ENCODE assay signal across 7 mouse cellular contexts in genomic region chr7:28382981-28383396, GRCm38 (mm10). TPM values are rescaled to one million over a fixed set of nuclear protein-coding genes. Genes with fewer than 3 reads are reported as not detected.
DNase-seq lines count a peak whose midpoint lies in the region; ATAC-seq and TF ChIP-seq lines count a peak whose summit lies in the region.

No protein-coding gene starts in this region.

- H3K27me3 ChIP-seq in intestine, embryonic 15.5 days (replicated peaks): no peaks in the 10 kb centered on the region
- H3K27me3 ChIP-seq in limb, embryonic 14.5 days (ENCODE audit: control insufficient read depth, insufficient read depth, low read length): no peaks in the 10 kb centered on the region

- H3K9ac ChIP-seq in intestine, embryonic 15.5 days: no peak overlapping the region
- no peak overlapping the region for H3K9ac ChIP-seq in limb, embryonic 14.5 days (ENCODE audit: low read depth, low read length, severe bottlenecking)

- ATAC-seq in intestine, embryonic 15.5 days: peak; percentile 68
- ATAC-seq in limb, embryonic 14.5 days (ENCODE audit: low FRiP score, low read depth): no peak

- H3K4me3 ChIP-seq in intestine, embryonic 15.5 days (replicated peaks): peak overlapping the region; percentile 6; the same call in 1 of the 2 replicates
- H3K4me3 ChIP-seq in limb, embryonic 14.5 days (replicated peaks; ENCODE audit: low read length): no peak overlapping the region

- no peak for TF ChIP-seq POLR2A in limb, embryonic 14.5 days (IDR thresholded peaks at IDR 0.05; ENCODE audit: borderline replicate concordance, extremely low read depth, insufficient read depth, insufficient read length)

- DNase-seq in CD4-positive, CD25-positive, alpha-beta regulatory T cell, adult 2 months (ENCODE audit: low read depth, low spot score): peak; percentile 91
- DNase-seq in Muller cell, postnatal 12 days (ENCODE audit: inconsistent ontology term): peak; percentile 50
- peak; percentile 71 for DNase-seq in fibroblast of lung, adult 2 months (ENCODE audit: low read depth)
- no peak for DNase-seq in limb, embryonic 14.5 days (ENCODE audit: low spot score)
- DNase-seq in natural killer cell, adult 2 months (ENCODE audit: low spot score in 2 of 2): peak; percentile 94 to 95
- DNase-seq in yolk sac, embryonic 10.5 days (ENCODE audit: low spot score): peak; percentile 82

- H3K36me3 ChIP-seq in intestine, embryonic 15.5 days: 0 out of 2 replicates have a peak, but pooled peaks cover 3% of the 10 kb centered on the region
- peaks cover 7% of the 10 kb centered on the region; the same call in 1 of the 2 replicates for H3K36me3 ChIP-seq in limb, embryonic 14.5 days (ENCODE audit: control insufficient read depth, insufficient read depth, low read length)

- H3K27ac ChIP-seq in intestine, embryonic 15.5 days: peak overlapping the region; percentile 98
- H3K27ac ChIP-seq in limb, embryonic 14.5 days (replicated peaks; ENCODE audit: low read depth, low read length): peak overlapping the region; percentile 10; the same call in 1 of the 2 replicates

- no peaks in the 10 kb centered on the region for H3K9me3 ChIP-seq in intestine, embryonic 15.5 days
- no peaks in the 10 kb centered on the region for H3K9me3 ChIP-seq in limb, embryonic 14.5 days (ENCODE audit: control insufficient read depth, low read length)

- H3K4me1 ChIP-seq in intestine, embryonic 15.5 days (replicated peaks): peaks cover 45% of the 10 kb centered on the region
- peaks cover 48% of the 10 kb centered on the region for H3K4me1 ChIP-seq in limb, embryonic 14.5 days (ENCODE audit: control insufficient read depth, insufficient read depth, low read length)

- H3K4me2 ChIP-seq in intestine, embryonic 15.5 days (replicated peaks): peak overlapping the region; percentile 71
- H3K4me2 ChIP-seq in limb, embryonic 14.5 days (replicated peaks; ENCODE audit: low read depth, low read length, severe bottlenecking): 0 out of 2 replicates have a peak overlapping the region, but pooled peaks have one; percentile 4

- WGBS in intestine, embryonic 15.5 days: 36% methylated on average over 11 of the region's 11 CpGs
- WGBS in limb, embryonic 14.5 days: 63% methylated on average over 11 of the region's 11 CpGs

RNA-seq across cellular contexts. Expression of gene Zfp36, which starts 2.9 kb away (rescaled TPM):
- polyA plus RNA-seq in intestine, embryonic 15.5 days (2015; fragmentation: Nextera tagmentation; extraction: Ambion mirVana): 27.2 and 28.1 TPM in 2 replicates
- 12.3 and 19.0 TPM in 2 replicates for polyA plus RNA-seq in limb, embryonic 14.5 days (2012; rRNA removed)
- polyA plus RNA-seq in limb, embryonic 14.5 days (2014; fragmentation: Nextera tagmentation; extraction: Ambion mirVana): 16.0 TPM in 2 replicates

RNA-seq across cellular contexts. Expression of gene Med29, which starts 9.5 kb away (rescaled TPM):
- 48.3 and 50.0 TPM in 2 replicates for polyA plus RNA-seq in intestine, embryonic 15.5 days (2015; fragmentation: Nextera tagmentation; extraction: Ambion mirVana)
- 47.5 and 61.6 TPM in 2 replicates for polyA plus RNA-seq in limb, embryonic 14.5 days (2012; rRNA removed)
- 46.6 and 49.9 TPM in 2 replicates for polyA plus RNA-seq in limb, embryonic 14.5 days (2014; fragmentation: Nextera tagmentation; extraction: Ambion mirVana)

RNA-seq across cellular contexts. Expression of gene Paf1, which starts 9.8 kb away (rescaled TPM):
- polyA plus RNA-seq in intestine, embryonic 15.5 days (2015; fragmentation: Nextera tagmentation; extraction: Ambion mirVana): 70.8 and 78.9 TPM in 2 replicates
- polyA plus RNA-seq in limb, embryonic 14.5 days (2012; rRNA removed): 97.8 and 102 TPM in 2 replicates
- 54.2 and 63.1 TPM in 2 replicates for polyA plus RNA-seq in limb, embryonic 14.5 days (2014; fragmentation: Nextera tagmentation; extraction: Ambion mirVana)

RNA-seq across cellular contexts. Expression of gene Plekhg2, which starts 10.6 kb away (rescaled TPM):
- polyA plus RNA-seq in intestine, embryonic 15.5 days (2015; fragmentation: Nextera tagmentation; extraction: Ambion mirVana): 40.2 and 41.7 TPM in 2 replicates
- polyA plus RNA-seq in limb, embryonic 14.5 days (2012; rRNA removed): 67.3 and 87.8 TPM in 2 replicates
- polyA plus RNA-seq in limb, embryonic 14.5 days (2014; fragmentation: Nextera tagmentation; extraction: Ambion mirVana): 59.0 and 69.1 TPM in 2 replicates

RNA-seq across cellular contexts. Expression of gene Rps16, which starts 32.5 kb away (rescaled TPM):
- 1,085 and 1,147 TPM in 2 replicates for polyA plus RNA-seq in intestine, embryonic 15.5 days (2015; fragmentation: Nextera tagmentation; extraction: Ambion mirVana)
- 1,848 and 2,127 TPM in 2 replicates for polyA plus RNA-seq in limb, embryonic 14.5 days (2012; rRNA removed)
- 1,280 and 1,345 TPM in 2 replicates for polyA plus RNA-seq in limb, embryonic 14.5 days (2014; fragmentation: Nextera tagmentation; extraction: Ambion mirVana)
